Mouse (Mus musculus) left cerebral cortex, adult 11 months (tissue): ENCODE measurements around the gene C1s1.
"Not testable (repeated sequence)": the region's sequence is repeated elsewhere in the genome, so short reads cannot be mapped to it uniquely, and the experiment has no call there.

Experiments used
- DNase-seq: peaks from one replicate; pipeline ENCODE4 v3.0.0; 2022; ENCODE audit warnings: low spot score

C1s1 gene

GRCm38 (mm10) chr6:124542284-124542683, at the start of gene C1s1:
Gene C1s1, minus strand, starts transcription at chr6:124542359.
- DNase-seq, result peak; percentile 5

GRCm38 (mm10) chr6:124588771-124589170, 46.6 kb upstream of the C1s1 start:
- DNase-seq, result no peak

- DNase-seq, result no peak
Measured at GRCm38 (mm10) chr6:124586266-124586665, 44.1 kb upstream of the C1s1 start.

GRCm38 (mm10) chr6:124585761-124586160, 43.6 kb upstream of the C1s1 start:
- no peak for DNase-seq

GRCm38 (mm10) chr6:124584935-124585334, 42.8 kb upstream of the C1s1 start:
- DNase-seq, result peak; percentile 7

GRCm38 (mm10) chr6:124582231-124582630, 40.1 kb upstream of the C1s1 start:
- no peak for DNase-seq

- DNase-seq, result not testable (repeated sequence)
Measured at GRCm38 (mm10) chr6:124580155-124580554, 38.0 kb upstream of the C1s1 start.

- DNase-seq, result not testable (repeated sequence)
Measured at GRCm38 (mm10) chr6:124575155-124575678, 33.1 kb upstream of the C1s1 start.

GRCm38 (mm10) chr6:124570026-124570425, 27.9 kb upstream of the C1s1 start, which contains the start of gene C1rb:
Gene C1rb, plus strand, starts transcription at chr6:124570294.
- peak; percentile 27 for DNase-seq

GRCm38 (mm10) chr6:124561611-124562010, 19.5 kb upstream of the C1s1 start:
- DNase-seq, result not testable (repeated sequence)

- DNase-seq, result not testable (repeated sequence)
Measured at GRCm38 (mm10) chr6:124561156-124561555, 19.0 kb upstream of the C1s1 start.

GRCm38 (mm10) chr6:124555956-124556355, 13.8 kb upstream of the C1s1 start:
- not testable (repeated sequence) for DNase-seq

- DNase-seq, result no peak
Measured at GRCm38 (mm10) chr6:124552766-124553165, 10.6 kb upstream of the C1s1 start.

- no peak for DNase-seq
Measured at GRCm38 (mm10) chr6:124549023-124549550, 6.9 kb upstream of the C1s1 start.

GRCm38 (mm10) chr6:124547979-124548378, 5.8 kb upstream of the C1s1 start:
- DNase-seq, result not testable (repeated sequence)

GRCm38 (mm10) chr6:124545425-124545824, 3.3 kb upstream of the C1s1 start:
- no peak for DNase-seq

- no peak for DNase-seq
Measured at GRCm38 (mm10) chr6:124544466-124544865, 2.3 kb upstream of the C1s1 start.

GRCm38 (mm10) chr6:124541176-124541575, 983 bp downstream of the C1s1 start:
- not testable (repeated sequence) for DNase-seq

- not testable (repeated sequence) for DNase-seq
Measured at GRCm38 (mm10) chr6:124536125-124536829, 5.9 kb downstream of the C1s1 start.

- no peak for DNase-seq
Measured at GRCm38 (mm10) chr6:124531077-124531476, 11.1 kb downstream of the C1s1 start.

- no peak for DNase-seq
Measured at GRCm38 (mm10) chr6:124527881-124528280, 14.3 kb downstream of the C1s1 start.

GRCm38 (mm10) chr6:124522082-124522481, 20.1 kb downstream of the C1s1 start:
- DNase-seq, result not testable (repeated sequence)

GRCm38 (mm10) chr6:124517733-124518132, 24.4 kb downstream of the C1s1 start:
- not testable (repeated sequence) for DNase-seq
